ENCODE assay signal across 24 mouse cellular contexts in the genomic region with DNA sequence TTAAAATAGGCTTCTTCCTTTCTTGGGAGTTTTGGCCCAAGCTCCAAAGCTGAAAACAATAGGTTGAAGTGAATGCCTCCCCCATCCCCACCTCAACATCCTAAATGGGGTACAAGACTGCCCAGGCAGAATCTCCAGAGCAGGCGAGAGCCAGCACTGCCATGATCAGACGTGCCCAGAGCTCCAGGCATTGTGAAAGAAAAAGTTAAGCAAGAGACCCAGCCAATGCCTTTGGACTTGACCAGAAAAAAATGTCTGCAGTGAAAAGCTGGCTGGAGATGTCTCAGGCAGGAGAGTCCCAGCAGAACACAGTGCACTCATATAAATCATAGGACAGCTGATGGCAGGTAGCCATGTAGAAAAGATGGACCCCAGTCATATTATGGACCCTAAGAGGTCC. TPM values are rescaled to one million over a fixed set of nuclear protein-coding genes. Genes with fewer than 3 reads are reported as not detected.
DNase-seq lines count a peak whose midpoint lies in the region; ATAC-seq and TF ChIP-seq lines count a peak whose summit lies in the region.
"Had no signal": no experiment of that assay in that cellular context is flagged by ENCODE, and none has a peak within 500 bp of the region (broad histone marks: within the 10 kb centered on the region; RNA-seq: fewer than 3 reads in every experiment).

No protein-coding gene starts in this region.

- H3K9ac ChIP-seq in lung, embryonic 14.5 days: no peak overlapping the region
- no peak overlapping the region for H3K9ac ChIP-seq in neural tube, embryonic 15.5 days (replicated peaks)
- H3K9ac ChIP-seq: embryonic facial prominence, embryonic 15.5 days; heart, embryonic 12.5 days; hindbrain, embryonic 14.5 days; limb, embryonic 15.5 days; liver, embryonic 15.5 days; midbrain, embryonic 15.5 days; neural tube, embryonic 12.5 days had no signal

- no peak overlapping the region for H3K27ac ChIP-seq in lung, embryonic 14.5 days (ENCODE audit: low read depth)
- H3K27ac ChIP-seq in neural tube, embryonic 15.5 days (replicated peaks): no peak overlapping the region
- H3K27ac ChIP-seq: embryonic facial prominence, embryonic 10.5 days; embryonic facial prominence, embryonic 15.5 days; hindbrain, embryonic 14.5 days; limb, embryonic 10.5 days; limb, embryonic 15.5 days; liver, embryonic 15.5 days; midbrain, embryonic 15.5 days; neural tube, embryonic 12.5 days had no signal

- H3K4me3 ChIP-seq in lung, embryonic 14.5 days (ENCODE audit: low read depth, low read length): no peak overlapping the region
- no peak overlapping the region for H3K4me3 ChIP-seq in lung, adult 2 months (replicated peaks; ENCODE audit: extremely low read depth, low read depth, low read length)
- no peak overlapping the region for H3K4me3 ChIP-seq in neural tube, embryonic 15.5 days (replicated peaks)
- H3K4me3 ChIP-seq: embryonic facial prominence, embryonic 10.5 days; embryonic facial prominence, embryonic 15.5 days; heart, embryonic 12.5 days; limb, embryonic 10.5 days; limb, embryonic 15.5 days; liver, embryonic 15.5 days; midbrain, embryonic 15.5 days; neural tube, embryonic 12.5 days had no signal

- H3K4me2 ChIP-seq in lung, embryonic 14.5 days: no peak overlapping the region
- H3K4me2 ChIP-seq in neural tube, embryonic 15.5 days: no peak overlapping the region
- H3K4me2 ChIP-seq: embryonic facial prominence, embryonic 15.5 days; heart, embryonic 12.5 days; hindbrain, embryonic 14.5 days; limb, embryonic 15.5 days; liver, embryonic 15.5 days; midbrain, embryonic 15.5 days; neural tube, embryonic 12.5 days had no signal

- H3K4me1 ChIP-seq in lung, embryonic 14.5 days (ENCODE audit: insufficient read depth): no peaks in the 10 kb centered on the region
- H3K4me1 ChIP-seq in lung, adult 2 months (ENCODE audit: control insufficient read depth, insufficient read depth, low read length): 0 out of 2 replicates have a peak, but pooled peaks cover 3% of the 10 kb centered on the region
- peaks cover 32% of the 10 kb centered on the region for H3K4me1 ChIP-seq in neural tube, embryonic 15.5 days
- H3K4me1 ChIP-seq: liver, embryonic 15.5 days had no signal

- WGBS in lung, embryonic 14.5 days: 44% methylated on average over 2 of the region's 2 CpGs
- WGBS in lung, adult 2 months: 27% methylated on average over 2 of the region's 2 CpGs
- 73% methylated on average over 2 of the region's 2 CpGs for WGBS in neural tube, embryonic 15.5 days

- TF ChIP-seq CTCF in lung, embryonic 14.5 days (IDR thresholded peaks at IDR 0.05; ENCODE audit: low read depth): no peak
- TF ChIP-seq CTCF in lung, adult 2 months (IDR thresholded peaks at IDR 0.05; ENCODE audit: insufficient read depth, low read length): no peak

- ATAC-seq in lung, embryonic 14.5 days (ENCODE audit: insufficient read depth): peak; percentile 25; the same call in 1 of the 2 replicates
- ATAC-seq in neural tube, embryonic 15.5 days (ENCODE audit: low FRiP score): no peak
- ATAC-seq in erythroblast, adult 5-6 weeks (replicated peaks; ENCODE audit: low FRiP score, poor library complexity, severe bottlenecking): no peak
- ATAC-seq: forebrain, embryonic 14.5 days; intestine, postnatal 0 days; midbrain, embryonic 15.5 days had no signal

- no peaks in the 10 kb centered on the region for H3K27me3 ChIP-seq in lung, embryonic 14.5 days (ENCODE audit: insufficient read depth, low read length)
- no peaks in the 10 kb centered on the region for H3K27me3 ChIP-seq in neural tube, embryonic 15.5 days (replicated peaks)
- H3K27me3 ChIP-seq: embryonic facial prominence, embryonic 15.5 days; heart, embryonic 12.5 days; limb, embryonic 15.5 days; liver, embryonic 15.5 days; midbrain, embryonic 15.5 days; neural tube, embryonic 12.5 days had no signal

- DNase-seq in lung, embryonic 14.5 days: peak; percentile 29
- DNase-seq in lung, adult 2 months: no peak
- DNase-seq in gonadal fat pad, adult 2 months (ENCODE audit: low read depth): peak; percentile 83
- peak; percentile 50 for DNase-seq in lung, postnatal 10 days
- DNase-seq: B cell, adult 2 months; cerebellum, adult 2 months; cerebellum, postnatal 14 days; gastrocnemius, postnatal 14 days; kidney, adult 9 months; kidney, postnatal 10 days; layer of hippocampus, adult 9-11 months had no signal

- H3K36me3 ChIP-seq in lung, embryonic 14.5 days (ENCODE audit: insufficient read depth): no peaks in the 10 kb centered on the region
- no peaks in the 10 kb centered on the region for H3K36me3 ChIP-seq in neural tube, embryonic 15.5 days
- H3K36me3 ChIP-seq: embryonic facial prominence, embryonic 10.5 days; embryonic facial prominence, embryonic 15.5 days; heart, embryonic 12.5 days; limb, embryonic 10.5 days; limb, embryonic 15.5 days; liver, embryonic 15.5 days; midbrain, embryonic 15.5 days; neural tube, embryonic 12.5 days had no signal

- TF ChIP-seq POLR2A in lung, adult 2 months (IDR thresholded peaks at IDR 0.05; ENCODE audit: borderline replicate concordance, extremely low read depth, low read depth, low read length): no peak

- H3K9me3 ChIP-seq in lung, embryonic 14.5 days (ENCODE audit: low read depth, low read length): no peaks in the 10 kb centered on the region
- H3K9me3 ChIP-seq in neural tube, embryonic 15.5 days (replicated peaks): no peaks in the 10 kb centered on the region
- H3K9me3 ChIP-seq: embryonic facial prominence, embryonic 15.5 days; heart, embryonic 12.5 days; limb, embryonic 15.5 days; liver, embryonic 15.5 days; midbrain, embryonic 15.5 days; neural tube, embryonic 12.5 days had no signal

RNA-seq across cellular contexts. Expression of gene Ncoa1, which starts 50.0 kb away (rescaled TPM):
- polyA plus RNA-seq in lung, embryonic 14.5 days (2014; fragmentation: Nextera tagmentation; extraction: Ambion mirVana): 11.4 and 13.1 TPM in 2 replicates
- polyA plus RNA-seq in lung, adult 2 months (2012; rRNA removed): 27.8 and 29.2 TPM in 2 replicates
- 30.8 and 31.5 TPM in 2 replicates for polyA plus RNA-seq in gonadal fat pad, adult 2 months (2012; rRNA removed)
- 13.7 and 15.8 TPM in 2 replicates for polyA plus RNA-seq in neural tube, embryonic 15.5 days (2015; fragmentation: Nextera tagmentation; extraction: Ambion mirVana)
- total RNA-seq in erythroblast, adult 5-6 weeks (2015; ENCODE audit: low replicate concordance): 6.9 and 23.2 TPM in 2 replicates
- total RNA-seq in erythroblast, adult 5-6 weeks (2017; ENCODE audit: low replicate concordance): 3.1 and 7.5 TPM in 2 replicates
